Mouse (Mus musculus) hindbrain, embryonic 13.5 days (tissue): Measurements from ENCODE around the gene Mfsd9. TPM values are rescaled to one million over a fixed set of nuclear protein-coding genes. Genes with fewer than 3 reads are reported as not detected.
"Not testable (repeated sequence)": the region's sequence is repeated elsewhere in the genome, so short reads cannot be mapped to it uniquely, and the experiment has no call there.

Source experiments
- ATAC-seq: fragments of 200-750 bp; cut with Nextera tagmentation; 2 replicates; pipeline ENCODE4 v1.8.0; 2017; ENCODE audit warnings: moderate TSS enrichment; ENCODE audit not compliant: low FRiP score
- H3K27ac ChIP-seq: fragments of 300-500 bp; sonication (generic); 2 replicates; pipeline ENCODE4 v1.5.1; 2015; ENCODE audit warnings: inconsistent platforms, mild to moderate bottlenecking, moderate library complexity
- H3K27me3 ChIP-seq: fragments of 300-500 bp; sonication (generic); 2 replicates; pipeline ENCODE4 v1.6.1; 2015; ENCODE audit warnings: mild to moderate bottlenecking, inconsistent platforms
- H3K36me3 ChIP-seq: fragments of 300-500 bp; sonication (generic); 2 replicates; pipeline ENCODE4 v1.6.1; 2015; ENCODE audit warnings: mild to moderate bottlenecking, inconsistent platforms
- H3K4me1 ChIP-seq: fragments of 300-500 bp; sonication (generic); replicated peaks from 2 replicates; pipeline ENCODE4 v1.6.1; 2015; ENCODE audit warnings: inconsistent platforms
- H3K4me2 ChIP-seq: fragments of 300-500 bp; sonication (generic); 2 replicates; pipeline ENCODE4 v1.6.1; 2015; ENCODE audit warnings: inconsistent platforms, mild to moderate bottlenecking, moderate library complexity
- H3K4me3 ChIP-seq: fragments of 300-500 bp; sonication (generic); 2 replicates; pipeline ENCODE4 v1.5.1; 2015; ENCODE audit warnings: mild to moderate bottlenecking, inconsistent platforms
- H3K9ac ChIP-seq: fragments of 300-500 bp; sonication (generic); 2 replicates; pipeline ENCODE4 v1.6.1; 2015; ENCODE audit warnings: mild to moderate bottlenecking, inconsistent platforms
- H3K9me3 ChIP-seq: fragments of 300-500 bp; sonication (generic); 2 replicates; pipeline ENCODE4 v1.6.1; 2016; ENCODE audit warnings: inconsistent platforms
- WGBS: fragments of 180-500 bp; shearing (Covaris S2); methylation state at CpG from one replicate; pipeline ENCODE4 v1.1.7; 2015; 5-methylcytosine and 5-hydroxymethylcytosine counted together
- polyA plus RNA-seq: library from polyadenylated mRNA; unstranded; fragments of >200 nt; fragmentation: Nextera tagmentation; extraction: Ambion mirVana; gene quantifications from 2 replicates; pipeline ENCODE4 v1.2.1, GENCODE M21; 2015

Mfsd9 gene
- polyA plus RNA-seq, 1 experiment from 2014 or later, result 5.6 TPM

- H3K9ac ChIP-seq, H3K4me2 ChIP-seq, H3K9me3 ChIP-seq, H3K4me3 ChIP-seq, H3K27ac ChIP-seq, H3K36me3 ChIP-seq, H3K27me3 ChIP-seq, ATAC-seq, H3K4me1 ChIP-seq: not testable (repeated sequence)
- WGBS, result 98% methylated on average over 9 of the region's 9 CpGs
Observed at GRCm38 (mm10) chr1:40738246-40738645, 52.2 kb downstream of the Mfsd9 start.

DNA sequence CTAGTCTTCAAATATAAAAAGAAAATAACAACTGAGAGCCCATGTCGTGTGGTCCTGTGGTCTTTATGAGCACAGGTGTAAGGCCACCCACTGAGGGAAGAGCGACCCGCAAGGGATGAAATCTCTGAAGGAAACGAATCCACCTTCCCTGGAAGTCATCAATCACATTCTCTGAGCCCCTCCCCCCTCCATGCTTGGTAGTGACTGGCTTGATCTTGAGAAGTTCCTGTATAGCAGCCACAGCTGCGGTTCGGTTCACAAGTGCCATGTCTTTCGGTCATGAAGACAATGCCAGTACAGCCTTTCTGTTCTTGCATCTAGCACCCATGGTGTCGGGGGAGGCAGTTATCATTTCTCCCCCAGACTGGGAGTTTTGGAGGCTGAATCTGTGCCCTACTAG lies 52.8 kb downstream of the Mfsd9 start:
- Histone ChIP-seq H3K36me3 (no peaks in the 10 kb centered on the region), H3K4me1 (no peaks in the 10 kb centered on the region), H3K4me2 (no peak overlapping the region), H3K4me3 (no peak overlapping the region), H3K27ac (no peak overlapping the region), H3K9ac (no peak overlapping the region), H3K9me3 (no peaks in the 10 kb centered on the region), H3K27me3 (no peaks in the 10 kb centered on the region)
- WGBS, result 83% methylated on average over 8 of the region's 8 CpGs
- no peak for ATAC-seq

DNA sequence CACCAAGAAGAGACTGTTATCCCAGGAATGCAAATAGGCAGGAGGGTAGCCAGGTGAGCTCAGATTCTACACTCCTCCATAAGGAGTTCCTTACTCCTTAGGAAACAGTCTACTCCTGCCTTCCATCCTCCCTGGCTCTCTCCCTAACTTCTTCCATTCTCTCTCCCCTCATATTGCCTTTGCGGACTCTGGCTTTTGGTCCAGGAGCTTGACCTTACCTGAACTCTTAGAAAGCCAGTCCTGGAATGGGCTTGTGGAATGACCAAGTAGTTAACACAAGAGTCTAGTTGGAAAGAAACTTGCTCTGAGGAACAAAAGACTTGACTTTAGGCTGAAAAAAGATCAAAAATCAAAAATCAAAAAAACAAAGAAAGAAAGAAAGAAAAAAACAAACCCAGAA lies 61.9 kb downstream of the Mfsd9 start:
- no peak overlapping the region for H3K9ac ChIP-seq
- WGBS, result 96% methylated on average over 1 of the region's 1 CpGs
- H3K27ac ChIP-seq, result no peak overlapping the region
- H3K9me3 ChIP-seq, result no peaks in the 10 kb centered on the region
- H3K27me3 ChIP-seq, result no peaks in the 10 kb centered on the region
- ATAC-seq, result no peak
- no peak overlapping the region for H3K4me3 ChIP-seq
- H3K4me2 ChIP-seq, result no peak overlapping the region
- no peaks in the 10 kb centered on the region for H3K4me1 ChIP-seq
- no peaks in the 10 kb centered on the region for H3K36me3 ChIP-seq

- Histone ChIP-seq H3K27me3 (no peaks in the 10 kb centered on the region), H3K9ac (no peak overlapping the region), H3K4me1 (no peaks in the 10 kb centered on the region), H3K4me3 (no peak overlapping the region), H3K4me2 (no peak overlapping the region), H3K27ac (no peak overlapping the region), H3K36me3 (no peaks in the 10 kb centered on the region), H3K9me3 (no peaks in the 10 kb centered on the region)
- ATAC-seq, result no peak
- WGBS, result 86% methylated on average over 7 of the region's 7 CpGs
Observed at GRCm38 (mm10) chr1:40727404-40727803, 63.1 kb downstream of the Mfsd9 start.

GRCm38 (mm10) chr1:40726051-40726450 lies 64.4 kb downstream of the Mfsd9 start:
- Histone ChIP-seq H3K36me3 (no peaks in the 10 kb centered on the region), H3K9me3 (no peaks in the 10 kb centered on the region), H3K27ac (no peak overlapping the region), H3K4me3 (no peak overlapping the region), H3K9ac (no peak overlapping the region), H3K27me3 (no peaks in the 10 kb centered on the region), H3K4me1 (no peaks in the 10 kb centered on the region), H3K4me2 (no peak overlapping the region)
- no peak for ATAC-seq
- WGBS, result 90% methylated on average over 10 of the region's 10 CpGs

Other genes starting within 250 kb of the Mfsd9 start
- gene Slc9a4, start 210.6 kb downstream of the Mfsd9 start, polyA plus RNA-seq, result 0.05 and 0.49 TPM in 2 replicates
- gene Slc9a2, start 110.1 kb downstream of the Mfsd9 start, polyA plus RNA-seq, result not detected in 2 replicates
- gene Tmem182, start 14.9 kb upstream of the Mfsd9 start, polyA plus RNA-seq, result 0.12 TPM in 2 replicates